Mouse (Mus musculus): Measurements from ENCODE around the gene Kcna10.

Kcna10 gene

GRCm38 (mm10) chr3:107201310-107202180 is 18.7 kb downstream of the Kcna10 start:
- DNase-seq (ENCODE audit: low spot score in 2 of 2): no peak

DNA sequence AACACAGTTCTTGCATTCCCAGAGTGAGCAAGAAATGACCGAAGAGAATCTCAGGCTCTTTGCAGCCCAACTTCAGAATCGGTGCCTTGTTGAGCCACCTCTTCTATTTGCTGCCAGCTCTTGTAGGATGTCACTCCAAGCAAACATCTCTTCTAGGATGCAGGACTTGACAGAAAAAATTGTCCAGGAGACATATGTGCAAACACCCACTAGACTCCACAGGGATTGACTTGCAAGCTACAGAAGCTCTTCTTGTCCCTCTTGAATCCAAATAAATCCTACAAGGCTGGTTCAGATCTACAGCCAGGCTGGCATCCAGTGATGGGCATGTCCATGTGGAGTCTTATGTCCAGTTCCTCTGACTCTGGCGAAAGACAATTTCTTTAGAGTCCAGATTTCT is 21.6 kb downstream of the Kcna10 start:
- DNase-seq (ENCODE audit: low spot score in 2 of 2): no peak

- no peak for DNase-seq (ENCODE audit: low spot score in 2 of 2)
Observed at GRCm38 (mm10) chr3:107205170-107205569, 22.3 kb downstream of the Kcna10 start.

DNA sequence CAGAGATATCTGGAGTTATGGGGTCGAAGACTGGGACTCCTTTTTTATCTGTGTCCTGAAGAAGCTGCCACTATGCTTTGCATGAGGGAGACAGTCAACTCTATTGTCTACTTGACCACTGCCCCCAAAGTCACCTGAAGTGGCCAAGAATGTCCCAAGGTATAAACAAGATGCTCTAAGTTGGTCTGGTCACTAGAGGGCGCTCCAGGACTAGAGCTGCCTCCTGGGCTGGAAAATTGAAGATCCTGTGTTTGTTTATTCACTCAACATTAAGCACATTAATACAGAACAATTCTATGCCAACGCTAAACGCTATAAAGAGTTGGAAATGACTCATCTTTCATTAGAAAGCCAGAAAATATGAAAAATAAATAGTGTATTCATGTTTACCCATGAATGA is 23.1 kb downstream of the Kcna10 start:
- DNase-seq (ENCODE audit: low spot score in 2 of 2): peak; percentile 33 to 64

DNA sequence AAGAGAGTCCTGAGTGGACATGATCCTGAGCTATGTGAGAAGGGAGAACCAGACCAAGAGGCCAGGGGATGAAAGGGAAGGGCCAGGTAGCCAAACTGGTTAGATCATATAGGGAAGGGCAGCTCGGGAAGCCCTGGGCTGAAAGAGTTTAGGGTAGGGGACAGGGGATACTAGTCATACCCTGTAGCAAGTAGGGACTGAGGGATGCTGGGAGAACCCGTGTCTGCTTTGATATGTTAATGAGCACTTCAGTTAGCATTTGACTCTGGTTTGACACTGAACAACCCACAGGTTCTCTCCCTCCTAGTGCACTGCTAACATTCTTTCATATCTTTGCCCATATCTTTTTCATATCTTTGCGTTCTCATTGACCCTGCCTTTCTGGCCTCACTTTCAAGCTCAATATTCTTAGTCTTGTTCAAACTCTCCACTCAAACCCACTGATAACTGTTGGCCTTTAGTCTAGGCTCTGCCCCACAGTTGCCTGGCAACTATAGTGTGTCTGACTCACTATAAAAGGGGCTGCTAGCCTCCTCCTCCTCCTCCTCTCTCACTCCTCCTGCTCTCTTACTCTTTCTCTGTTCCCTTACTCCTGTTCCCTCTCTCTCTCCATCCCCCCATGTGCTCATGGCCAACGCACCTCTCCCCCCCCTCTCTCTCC is 23.8 kb downstream of the Kcna10 start:
- DNase-seq (ENCODE audit: low spot score in 2 of 2): no peak

GRCm38 (mm10) chr3:107207625-107208253 is 24.9 kb downstream of the Kcna10 start:
- peak in 1 of 2 experiments; percentile 5 for DNase-seq (ENCODE audit: low spot score in 2 of 2)

DNA sequence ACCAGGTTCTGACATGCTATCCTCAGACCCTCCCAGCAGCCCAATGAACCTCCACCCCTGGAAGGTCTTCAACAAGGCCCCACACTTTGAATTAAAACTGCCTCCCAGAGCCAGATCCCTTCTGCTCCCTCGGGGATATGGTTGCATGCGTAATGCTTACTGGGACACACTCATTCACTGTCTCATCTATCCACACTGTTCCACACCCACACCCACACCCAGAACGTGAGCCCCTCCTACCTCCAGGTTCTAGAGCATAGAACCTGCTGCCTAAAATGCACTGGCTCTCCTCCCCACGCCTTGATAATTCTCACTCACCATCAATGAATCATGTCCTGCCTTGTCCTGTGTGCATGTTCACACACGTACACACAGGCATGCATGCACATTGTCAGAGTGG is 31.8 kb downstream of the Kcna10 start:
- DNase-seq (ENCODE audit: low spot score in 2 of 2): no peak

DNA sequence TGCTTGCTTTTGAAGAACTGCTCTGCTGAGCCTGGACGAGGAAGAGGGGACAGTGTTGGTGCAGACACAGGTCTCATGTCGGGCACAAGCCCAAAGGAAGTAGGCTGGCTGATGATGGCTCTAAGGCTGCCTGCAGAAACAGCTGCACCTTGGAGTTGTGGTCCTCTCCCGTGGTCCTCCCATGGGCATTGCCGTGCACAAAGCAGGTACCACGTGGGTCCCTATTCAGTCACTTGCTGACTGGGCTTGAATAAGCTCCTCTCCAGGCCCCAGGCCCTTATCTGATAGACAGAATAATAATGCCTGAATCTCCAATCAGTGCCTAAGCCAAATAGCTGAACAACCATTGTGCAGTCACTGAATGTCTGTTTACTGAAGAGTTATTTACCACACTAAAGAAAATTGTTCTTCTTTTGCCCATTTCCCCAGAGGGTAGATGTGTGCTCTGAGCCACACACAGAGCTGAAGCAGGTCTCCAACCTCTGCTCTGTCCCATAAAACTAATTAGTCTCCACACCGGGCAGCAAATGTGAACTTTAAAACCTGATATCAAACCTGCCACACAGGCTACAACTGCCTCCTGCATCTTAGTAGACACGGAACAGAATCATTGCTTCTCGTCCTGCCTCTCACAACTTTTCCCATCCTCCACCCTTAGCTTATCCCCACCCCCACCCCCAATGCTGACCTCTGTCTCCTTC is 33.7 kb downstream of the Kcna10 start:
- no peak for DNase-seq (ENCODE audit: low spot score in 2 of 2)

GRCm38 (mm10) chr3:107217101-107217480 is 34.2 kb downstream of the Kcna10 start:
- DNase-seq (ENCODE audit: low spot score in 2 of 2): no peak

DNA sequence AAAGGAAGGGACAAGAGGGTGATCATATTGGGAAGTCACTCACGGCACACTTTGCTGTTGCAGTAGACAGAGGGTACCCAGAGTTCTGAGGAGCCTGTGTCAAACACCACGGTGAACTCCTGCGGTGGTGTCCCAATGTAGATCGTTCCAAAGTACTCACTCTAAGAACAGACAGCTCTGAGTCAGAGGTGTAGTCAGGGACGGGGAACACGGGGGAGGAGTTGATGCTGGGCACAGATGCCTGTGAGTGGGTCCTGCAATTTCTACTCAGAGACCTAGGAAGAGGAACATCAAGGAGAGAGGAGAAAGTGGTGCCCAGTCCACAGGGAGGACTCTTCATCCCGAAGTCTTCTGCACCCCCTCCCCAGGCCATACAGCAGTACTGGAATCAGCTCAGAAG is 35.7 kb downstream of the Kcna10 start:
- no peak for DNase-seq (ENCODE audit: low spot score in 2 of 2)

DNA sequence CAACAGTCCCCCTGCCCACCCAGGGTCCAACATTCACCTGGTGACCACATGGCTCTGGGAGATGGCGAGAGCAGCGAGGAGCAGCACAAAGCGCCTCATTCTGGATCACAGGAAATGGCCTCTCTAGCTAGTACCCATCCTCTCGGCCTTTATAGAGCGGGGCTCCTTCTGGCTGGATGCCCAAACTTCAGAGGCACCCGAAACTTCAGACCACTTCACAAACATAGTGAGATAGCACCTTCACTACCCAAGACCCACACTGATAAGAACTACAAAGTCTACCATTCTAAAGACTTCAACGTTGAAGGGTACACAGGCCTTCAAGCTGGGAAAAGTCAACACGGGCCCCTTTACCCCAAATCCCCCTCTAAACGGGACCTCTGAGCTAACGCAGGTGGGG is 38.8 kb downstream of the Kcna10 start, which contains the start of gene Cym:
Gene Cym (minus strand): TSS at position 125 of the 400 bp plus-strand sequence.
- no peak for DNase-seq (ENCODE audit: low spot score in 2 of 2)

GRCm38 (mm10) chr3:107223230-107223629 is 40.4 kb downstream of the Kcna10 start:
- DNase-seq (ENCODE audit: low spot score in 2 of 2): no peak

DNA sequence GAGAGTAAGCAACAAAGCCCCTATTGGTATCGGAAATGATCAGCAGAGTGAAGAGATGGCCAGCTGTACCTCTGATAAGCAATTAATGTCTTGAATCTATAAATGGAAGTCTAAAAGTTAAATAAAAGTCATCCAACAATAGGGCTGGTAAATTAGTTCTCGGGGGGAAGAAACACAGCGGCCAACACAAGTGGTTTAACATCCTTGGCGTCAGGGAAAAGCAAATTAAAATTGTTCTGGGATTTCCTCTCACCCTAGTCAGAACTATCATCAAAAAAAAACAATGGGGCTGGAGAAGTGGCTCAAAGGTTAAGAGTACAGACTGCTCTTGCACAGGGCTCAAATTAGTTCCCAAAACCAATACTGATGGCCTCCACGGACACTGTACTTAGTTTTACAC is 43.0 kb downstream of the Kcna10 start:
- peak in 1 of 2 experiments; percentile 62 for DNase-seq (ENCODE audit: low spot score in 2 of 2)

DNA sequence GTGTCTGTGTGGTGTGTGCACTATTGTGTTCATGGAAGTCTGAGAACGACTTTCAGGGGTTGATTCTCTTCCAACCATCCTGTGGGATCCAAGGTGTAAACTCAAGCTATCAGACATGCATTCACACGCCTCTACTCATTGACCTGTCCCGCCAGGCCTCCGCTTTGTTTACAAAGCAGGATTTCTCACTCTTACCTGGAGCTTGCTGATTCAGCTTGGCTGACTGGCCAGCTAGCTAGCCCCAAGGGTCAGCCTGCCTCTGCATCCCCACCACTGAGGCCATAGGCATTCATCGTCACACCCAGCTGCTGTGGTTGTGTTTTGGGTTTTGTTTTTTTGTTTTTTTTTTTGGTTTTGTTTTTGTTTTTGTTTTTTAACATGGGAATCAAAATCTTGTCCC is 46.4 kb downstream of the Kcna10 start:
- DNase-seq (ENCODE audit: low spot score in 2 of 2): no peak

GRCm38 (mm10) chr3:107229822-107230221 is 47.0 kb downstream of the Kcna10 start:
- no peak for DNase-seq (ENCODE audit: low spot score in 2 of 2)

- peak in 1 of 2 experiments; percentile 17 for DNase-seq (ENCODE audit: low spot score in 2 of 2)
Observed at GRCm38 (mm10) chr3:107230527-107230926, 47.7 kb downstream of the Kcna10 start, which contains the start of gene A630076J17Rik. Gene A630076J17Rik, plus strand, starts transcription at chr3:107230614.

GRCm38 (mm10) chr3:107231202-107231601 is 48.3 kb downstream of the Kcna10 start:
- DNase-seq (ENCODE audit: low spot score in 2 of 2): no peak

DNA sequence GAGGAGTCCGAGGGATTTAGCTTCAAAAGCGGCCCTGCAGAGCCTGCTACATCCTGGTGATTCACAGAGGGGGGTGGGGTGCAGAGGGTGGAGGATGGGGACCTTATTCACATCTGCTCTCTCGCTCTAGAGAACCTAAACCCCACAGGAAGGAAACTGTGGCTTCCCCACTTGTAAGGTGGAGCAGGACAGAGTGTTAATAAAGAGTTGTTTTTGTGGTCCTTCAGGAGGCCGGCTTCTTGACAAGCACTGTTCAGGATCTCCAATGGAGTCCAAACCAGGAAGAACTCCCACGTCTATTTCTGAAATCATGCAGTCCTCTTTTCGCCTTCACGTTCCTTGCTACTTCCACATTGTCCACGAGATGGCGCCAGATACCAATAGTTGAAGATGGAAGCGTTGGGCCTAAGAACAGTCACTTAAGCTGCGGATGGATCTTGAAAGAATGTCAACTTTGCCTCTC is 50.5 kb downstream of the Kcna10 start:
- peak; percentile 69 to 78 for DNase-seq (ENCODE audit: low spot score in 2 of 2)

- DNase-seq (ENCODE audit: low spot score in 2 of 2): no peak
Observed at GRCm38 (mm10) chr3:107233945-107234344, 51.1 kb downstream of the Kcna10 start.

GRCm38 (mm10) chr3:107238051-107238450 is 55.2 kb downstream of the Kcna10 start:
- no peak for DNase-seq (ENCODE audit: low spot score in 2 of 2)

DNA sequence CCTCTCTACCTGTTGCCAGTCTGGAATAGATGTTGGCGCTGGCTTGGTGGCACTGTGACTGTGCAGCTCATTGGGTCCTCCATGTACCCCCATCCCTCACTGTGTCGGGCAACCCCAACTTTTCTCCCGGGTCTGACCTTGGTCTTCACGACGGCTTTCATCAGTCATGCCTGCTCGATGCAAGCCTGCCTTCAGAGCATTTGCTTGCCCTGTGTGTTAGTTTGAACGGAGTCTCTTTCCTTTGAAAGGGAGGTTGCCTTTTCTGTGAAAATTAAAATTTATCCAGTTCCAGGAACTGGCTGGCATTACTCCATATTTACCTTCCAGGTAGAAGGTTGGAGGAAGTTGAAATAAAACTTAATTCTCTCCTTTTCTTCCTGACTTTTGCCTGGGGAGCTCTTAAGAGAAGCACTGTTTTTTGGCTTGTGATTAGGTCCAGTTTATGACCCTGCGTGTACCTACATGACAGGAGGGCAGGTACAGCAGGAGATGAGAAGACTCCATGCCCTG is 55.7 kb downstream of the Kcna10 start:
- no peak for DNase-seq (ENCODE audit: low spot score in 2 of 2)

DNA sequence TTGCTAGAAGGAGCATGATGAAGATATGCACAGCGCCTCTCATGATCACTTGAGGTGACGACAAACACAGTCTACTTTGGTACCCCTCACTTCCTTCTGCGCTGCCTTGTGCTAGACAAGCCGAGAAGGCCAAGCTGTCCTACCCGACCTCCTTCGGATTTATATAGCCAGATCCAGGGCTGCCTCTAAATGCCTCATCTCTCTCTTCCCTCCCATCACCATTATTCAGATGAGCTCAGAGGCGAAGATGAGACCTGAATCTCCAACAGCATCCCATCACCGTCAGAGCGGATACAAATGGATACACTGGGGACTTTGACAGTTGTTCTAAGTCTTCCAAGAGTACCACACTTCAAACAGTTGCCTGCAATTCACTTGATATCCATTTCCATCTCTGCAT is 56.8 kb downstream of the Kcna10 start, which contains the start of gene Prok1:
Gene Prok1 (minus strand): TSS at position 101 of the 400 bp plus-strand sequence.
- no peak for DNase-seq (ENCODE audit: low spot score in 2 of 2)

All from heart, adult 9 months (tissue).